Mouse (Mus musculus) heart, adult 2 months (tissue): ENCODE measurements around the gene Gm3371. TPM values are rescaled to one million over a fixed set of nuclear protein-coding genes. Genes with fewer than 3 reads are reported as not detected.
"Not testable (repeated sequence)": the region's sequence is repeated elsewhere in the genome, so short reads cannot be mapped to it uniquely, and the experiment has no call there.

Experiments
- DNase-seq, 2 experiments: peaks; one replicate each; pipeline ENCODE4 v3.0.0; 2021
- H3K27ac ChIP-seq: fragments of 200-600 bp; 2 replicates; pipeline ENCODE4 v1.8.1; 2022
- H3K27me3 ChIP-seq: fragments of 200-500 bp; 2 replicates; pipeline ENCODE4 v1.6.1; 2012; ENCODE audit warnings: mild to moderate bottlenecking, low read length, inconsistent platforms, mixed read lengths; ENCODE audit not compliant: control insufficient read depth, insufficient read depth
- H3K36me3 ChIP-seq: fragments of 200-500 bp; 2 replicates; pipeline ENCODE4 v1.6.1; 2012; ENCODE audit warnings: low read length, inconsistent platforms; ENCODE audit not compliant: control insufficient read depth, insufficient read depth
- H3K4me1 ChIP-seq: fragments of 200-500 bp; 2 replicates; pipeline ENCODE4 v1.6.1; 2011; ENCODE audit warnings: low read length; ENCODE audit not compliant: control insufficient read depth, insufficient read depth
- H3K4me3 ChIP-seq: fragments of 200-600 bp; 2 replicates; pipeline ENCODE4 v1.8.1; 2022
- H3K79me2 ChIP-seq: fragments of 200-500 bp; replicated peaks from 2 replicates; pipeline ENCODE4 v1.6.1; 2012; ENCODE audit warnings: mild to moderate bottlenecking, inconsistent platforms, low read length, moderate library complexity, mixed read lengths; ENCODE audit not compliant: control insufficient read depth, insufficient read depth
- H3K9ac ChIP-seq: fragments of 200-500 bp; 2 replicates; pipeline ENCODE4 v1.6.1; 2012; ENCODE audit warnings: low read depth, mild to moderate bottlenecking, control low read depth, inconsistent platforms, low read length, mixed read lengths
- CTCF ChIP-seq: fragments of 200-600 bp; IDR thresholded peaks from 2 replicates; pipeline ENCODE4 v1.8.1; 2022; ENCODE audit warnings: antibody characterized with exemption, mild to moderate bottlenecking, moderate library complexity
- WGBS: fragments of 180-500 bp; shearing (Covaris S2); methylation state at CpG from one replicate; pipeline ENCODE4 v1.1.7; 2018; 5-methylcytosine and 5-hydroxymethylcytosine counted together
- intact Hi-C: fragments of 180-260 bp; cut with DNase I; formaldehyde crosslinking; loops from one replicate; pipeline ENCODE4 v1.15.1; 2025
- long read RNA-seq: library from polyadenylated mRNA; stranded (forward); transcript quantifications from one replicate; pipeline ENCODE4 v2.0.0, GENCODE M21; 2021
- polyA plus RNA-seq: library from polyadenylated mRNA; depleted of rRNA; stranded (reverse); fragments of >200 nt; gene quantifications from 2 replicates; pipeline ENCODE4 v1.2.3, GENCODE M21; 2012; rRNA removed
- total RNA-seq, 2 experiments: library from RNA; stranded (reverse); gene quantifications; 2 replicates each; pipeline ENCODE4 v1.2.3; 2021

Gene Gm3371
- total RNA-seq (not detected), polyA plus RNA-seq (not detected in 2 replicates)
- long read RNA-seq = 0 reads

DNA sequence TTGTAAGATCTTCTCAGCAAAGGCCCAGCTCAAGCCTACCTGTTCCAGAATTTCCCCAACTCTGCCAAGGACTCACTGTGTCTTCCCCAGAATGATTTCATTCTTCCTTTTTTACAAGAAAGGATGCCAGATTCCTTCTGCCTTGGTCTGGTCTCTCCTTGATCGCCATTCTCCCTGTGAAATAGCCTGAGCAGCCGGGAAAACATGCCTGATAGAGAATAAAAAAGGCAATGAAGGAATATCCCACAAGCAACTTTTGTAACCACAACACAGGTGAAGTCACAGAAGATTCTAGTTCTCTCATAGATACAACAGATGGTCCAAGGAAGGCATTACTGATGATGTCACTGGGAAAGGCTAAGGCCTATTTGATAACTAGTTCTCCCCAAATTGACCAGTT lies at the start of gene Gm3371:
Gm3371 (minus strand) TSS at position 101 of the 400 bp plus-strand sequence.
- WGBS = no CpG with 5 or more reads among the region's 2 CpGs
- H3K79me2 ChIP-seq, H3K4me3 ChIP-seq, DNase-seq, H3K27ac ChIP-seq, H3K27me3 ChIP-seq, H3K36me3 ChIP-seq, intact Hi-C loops, H3K4me1 ChIP-seq, H3K9ac ChIP-seq: not testable (repeated sequence)

GRCm38 (mm10) chr14:44433335-44433734 lies 22.8 kb upstream of the Gm3371 start, which contains the start of gene Gm8232:
Gene Gm8232 (plus strand): TSS chr14:44433635.
- WGBS = 74% methylated on average over 3 of the region's 3 CpGs
- H3K4me1 ChIP-seq, intact Hi-C loops, H3K27me3 ChIP-seq, H3K36me3 ChIP-seq, H3K79me2 ChIP-seq, H3K9ac ChIP-seq, H3K4me3 ChIP-seq, H3K27ac ChIP-seq, DNase-seq: not testable (repeated sequence)

GRCm38 (mm10) chr14:44384233-44384632 lies 26.3 kb downstream of the Gm3371 start:
- H3K9ac ChIP-seq, H3K4me1 ChIP-seq, H3K27ac ChIP-seq, H3K4me3 ChIP-seq, H3K79me2 ChIP-seq, H3K36me3 ChIP-seq, DNase-seq, intact Hi-C loops, H3K27me3 ChIP-seq: not testable (repeated sequence)
- 63% methylated on average over 4 of the region's 4 CpGs for WGBS

DNA sequence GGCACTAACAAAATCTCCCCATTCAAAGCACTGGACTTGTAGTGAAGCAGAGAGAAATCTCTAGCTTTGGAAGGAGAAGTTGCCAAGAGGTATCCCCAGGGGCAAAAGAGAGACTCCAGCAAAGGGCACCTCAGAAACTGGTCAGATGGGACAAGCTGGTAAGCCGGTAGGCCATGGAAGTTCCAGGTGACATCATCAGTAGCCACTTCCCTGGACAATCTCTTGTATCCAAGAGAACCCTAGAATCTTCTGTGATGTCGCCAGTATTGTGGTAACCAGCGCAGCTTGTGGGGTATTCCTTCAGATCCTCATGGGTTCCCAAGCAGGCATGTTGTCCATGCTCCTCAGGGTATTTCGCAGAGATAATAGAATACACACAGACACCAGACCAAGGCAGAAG lies 45.4 kb downstream of the Gm3371 start, which contains the start of gene Gm8229:
Gm8229 (plus strand) TSS at position 301 of the 400 bp plus-strand sequence.
- H3K4me1 ChIP-seq, H3K27ac ChIP-seq, H3K4me3 ChIP-seq, H3K79me2 ChIP-seq, DNase-seq, H3K36me3 ChIP-seq, intact Hi-C loops, H3K27me3 ChIP-seq, H3K9ac ChIP-seq: not testable (repeated sequence)
- WGBS = 79% methylated on average over 4 of the region's 4 CpGs

DNA sequence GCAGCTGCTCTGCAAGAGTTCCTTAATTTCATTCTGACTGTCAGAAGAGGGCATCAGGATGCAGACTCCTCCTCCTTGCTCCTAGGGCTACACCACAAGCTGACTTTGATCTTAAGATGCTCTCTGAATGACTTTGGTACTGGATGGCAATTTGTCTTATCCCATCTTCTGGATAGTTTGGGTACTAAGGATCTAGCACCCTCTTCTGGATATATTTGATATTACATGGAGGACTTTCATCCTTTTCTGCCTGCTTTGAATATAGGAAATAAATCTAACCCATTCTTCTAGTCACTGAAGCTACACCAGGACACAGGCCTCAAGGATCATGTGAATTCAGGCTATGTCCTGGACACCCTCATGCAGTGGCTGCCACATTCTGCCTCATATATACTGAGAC lies 48.2 kb downstream of the Gm3371 start:
- TF ChIP-seq CTCF = peak; percentile 31
- not testable (repeated sequence) for H3K4me1 ChIP-seq

GRCm38 (mm10) chr14:44361416-44361815 lies 49.1 kb downstream of the Gm3371 start:
- H3K36me3 ChIP-seq, H3K27ac ChIP-seq, H3K79me2 ChIP-seq, H3K4me3 ChIP-seq, H3K4me1 ChIP-seq, H3K9ac ChIP-seq, DNase-seq, H3K27me3 ChIP-seq, intact Hi-C loops: not testable (repeated sequence)
- 17% methylated on average over 2 of the region's 2 CpGs for WGBS

More for the DNA sequence above, 48.2 kb downstream of the Gm3371 start:
- intact Hi-C loops, H3K4me3 ChIP-seq, H3K79me2 ChIP-seq, H3K27ac ChIP-seq, H3K27me3 ChIP-seq, H3K36me3 ChIP-seq, DNase-seq, H3K9ac ChIP-seq: not testable (repeated sequence)

Other genes with a start within 250 kb of the Gm3371 start
- not detected for gene Gm8212, start 213.0 kb downstream of the Gm3371 start, total RNA-seq
- gene Gm8212, start 213.0 kb downstream of the Gm3371 start, polyA plus RNA-seq = not detected in 2 replicates
- not detected for gene 4930503E14Rik, start 197.4 kb downstream of the Gm3371 start, total RNA-seq
- gene 4930503E14Rik, start 197.4 kb downstream of the Gm3371 start, polyA plus RNA-seq = not detected in 2 replicates
- not detected for gene Gm8220, start 125.1 kb downstream of the Gm3371 start, total RNA-seq
- not detected in 2 replicates for gene Gm8220, start 125.1 kb downstream of the Gm3371 start, polyA plus RNA-seq
- not detected for gene Gm5930, start 72.1 kb downstream of the Gm3371 start, total RNA-seq
- not detected in 2 replicates for gene Gm5930, start 72.1 kb downstream of the Gm3371 start, polyA plus RNA-seq
- not detected for gene Gm8229, start 45.3 kb downstream of the Gm3371 start, total RNA-seq
- gene Gm8229, start 45.3 kb downstream of the Gm3371 start, polyA plus RNA-seq = not detected in 2 replicates
- gene Gm8232, start 22.9 kb upstream of the Gm3371 start, total RNA-seq = not detected
- not detected in 2 replicates for gene Gm8232, start 22.9 kb upstream of the Gm3371 start, polyA plus RNA-seq
- gene BC061237, start 81.8 kb upstream of the Gm3371 start, total RNA-seq = not detected
- gene BC061237, start 81.8 kb upstream of the Gm3371 start, polyA plus RNA-seq = not detected in 2 replicates
- gene Gm17093, start 107.6 kb upstream of the Gm3371 start, total RNA-seq = not detected
- gene Gm17093, start 107.6 kb upstream of the Gm3371 start, polyA plus RNA-seq = not detected in 2 replicates
- gene Gm8247, start 172.5 kb upstream of the Gm3371 start, total RNA-seq = not detected
- not detected in 2 replicates for gene Gm8247, start 172.5 kb upstream of the Gm3371 start, polyA plus RNA-seq
- not detected for gene Gm5624, start 217.2 kb upstream of the Gm3371 start, total RNA-seq
- not detected in 2 replicates for gene Gm5624, start 217.2 kb upstream of the Gm3371 start, polyA plus RNA-seq